Comparison of ENCODE assay signal across 7 mouse cellular contexts in the genomic region with DNA sequence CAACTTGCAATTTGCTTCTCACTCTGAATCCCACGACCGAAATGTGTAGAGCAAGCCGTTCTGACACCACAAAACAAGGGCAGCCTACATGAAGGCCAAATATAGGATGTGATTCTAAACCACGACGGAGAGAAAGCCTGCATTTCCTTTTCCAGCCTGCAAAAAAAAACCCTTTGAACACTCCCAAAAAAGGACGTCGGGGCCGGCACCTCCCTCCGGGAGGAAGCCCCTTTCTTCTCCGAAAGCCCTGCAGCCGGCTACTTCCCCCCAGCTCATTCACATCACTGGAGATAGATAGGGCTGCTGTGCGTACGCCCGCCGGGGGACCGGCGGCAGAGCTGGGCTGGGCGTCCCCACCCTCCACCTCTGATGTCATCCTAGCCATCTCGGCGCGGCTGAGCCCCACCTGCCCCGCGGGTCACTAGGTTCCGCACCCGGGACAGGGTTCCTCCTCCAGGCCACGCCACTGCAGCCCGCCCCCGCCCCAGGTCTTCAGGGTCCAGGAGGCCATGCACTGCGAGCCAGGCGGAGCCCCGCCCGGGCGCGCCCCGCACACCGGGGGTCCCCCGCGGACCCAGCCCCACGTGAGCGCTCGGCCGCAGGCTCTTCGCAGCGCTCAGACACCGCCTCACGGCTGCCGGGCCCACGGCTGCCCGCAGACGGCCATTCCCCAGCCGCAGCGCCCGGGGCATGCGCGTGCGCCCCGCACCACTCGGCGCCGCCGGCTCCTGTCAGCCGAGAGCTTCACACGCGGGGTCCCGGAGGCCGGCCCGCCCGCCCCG. TPM values are rescaled to one million over a fixed set of nuclear protein-coding genes. Genes with fewer than 3 reads are reported as not detected.
A peak's percentile ranks its signal among the peaks of the same experiment; 100 is the strongest.
DNase-seq lines count a peak whose midpoint lies in the region; ATAC-seq and TF ChIP-seq lines count a peak whose summit lies in the region.

No protein-coding gene starts in this region.

- CTCF ChIA-PET in Patski (lab: Charles Lee): interaction anchor here (0.7 to 2.7 kb wide), 8 partner anchors 10 to 134 kb away, joined by 3 to 9 read pairs (median 4); no protein-coding TSS in a partner anchor

- H3K9me3 ChIP-seq in hindbrain, embryonic 12.5 days (replicated peaks): no peaks in the 10 kb centered on the region
- peaks cover 7% of the 10 kb centered on the region for H3K9me3 ChIP-seq in megakaryocyte, embryonic 14.5 days

- H3K4me1 ChIP-seq in cerebellum, adult 2 months (ENCODE audit: control insufficient read depth, insufficient read depth, low read length): no peaks in the 10 kb centered on the region; the same call in none of the 2 replicates
- peaks cover 43% of the 10 kb centered on the region for H3K4me1 ChIP-seq in hindbrain, embryonic 12.5 days
- H3K4me1 ChIP-seq in megakaryocyte, embryonic 14.5 days: peaks cover 79% of the 10 kb centered on the region

- H3K27ac ChIP-seq in cerebellum, adult 2 months (ENCODE audit: insufficient read depth, low read length): peak overlapping the region; percentile 87
- H3K27ac ChIP-seq in hindbrain, embryonic 12.5 days: peak overlapping the region; percentile 98

- peak overlapping the region; percentile 95 for H3K9ac ChIP-seq in hindbrain, embryonic 12.5 days

- TF ChIP-seq CTCF in Patski (IDR thresholded peaks at IDR 0.05): no peak
- no peak for TF ChIP-seq CTCF in cerebellum, adult 2 months (IDR thresholded peaks at IDR 0.05; ENCODE audit: borderline replicate concordance, insufficient read depth, low read depth, low read length)

- DNase-seq in Patski (ENCODE audit: low read depth, low spot score): no peak
- peak; percentile 72 to 75 for DNase-seq in cerebellum, adult 2 months
- DNase-seq in frontal cortex, postnatal 10 days (ENCODE audit: low spot score in 2 of 2): peak; percentile 48 to 54
- peak; percentile 55 to 64 for DNase-seq in left cerebral cortex, postnatal 14 days (ENCODE audit: low spot score in 2 of 2)
- DNase-seq in right cerebral cortex, postnatal 36 days (ENCODE audit: low spot score in 2 of 2): peak; percentile 26 to 52

- POLR2A ChIA-PET in Patski (lab: Charles Lee): interaction anchor here (0.6 to 1.6 kb wide), 6 partner anchors 10 to 136 kb away, joined by 3 to 4 read pairs (median 3); a partner anchor contains a TSS

- in situ Hi-C loops in Patski (cut with MboI; ENCODE audit: low pct_unique_long_range_greater_than_20kb): no loop called here

- peak; percentile 31 for ATAC-seq in Patski
- ATAC-seq in hindbrain, embryonic 12.5 days (ENCODE audit: low FRiP score): peak; percentile 74

- TF ChIP-seq POLR2A in cerebellum, adult 2 months (IDR thresholded peaks at IDR 0.05; ENCODE audit: borderline replicate concordance, insufficient read depth, low read length): 0 out of 2 replicates have a peak, but pooled peaks have one; percentile 10

- no peaks in the 10 kb centered on the region for H3K36me3 ChIP-seq in hindbrain, embryonic 12.5 days
- peaks cover 17% of the 10 kb centered on the region for H3K36me3 ChIP-seq in megakaryocyte, embryonic 14.5 days (replicated peaks; ENCODE audit: low read length)

- peak overlapping the region; percentile 77 for H3K4me3 ChIP-seq in cerebellum, adult 2 months (replicated peaks; ENCODE audit: insufficient read depth, low read depth, low read length)
- H3K4me3 ChIP-seq in hindbrain, embryonic 12.5 days: peak overlapping the region; percentile 98
- peak overlapping the region; percentile 95 for H3K4me3 ChIP-seq in megakaryocyte, embryonic 14.5 days (replicated peaks)

- intact Hi-C loops in left cerebral cortex, postnatal 14 days (cut with DNase I): loop anchor here (5.0 to 10.0 kb wide), 2 partner anchors 36 to 53 kb away; no protein-coding TSS in a partner anchor

- under 1% methylated on average over 69 of the region's 69 CpGs for WGBS in cerebellum, adult 2 months
- WGBS in hindbrain, embryonic 12.5 days: under 1% methylated on average over 54 of the region's 69 CpGs

- H3K4me2 ChIP-seq in hindbrain, embryonic 12.5 days (replicated peaks): peak overlapping the region; percentile 58

- no peaks in the 10 kb centered on the region for H3K27me3 ChIP-seq in Patski
- H3K27me3 ChIP-seq in cerebellum, adult 2 months (ENCODE audit: control insufficient read depth, insufficient read depth, low read length): no peaks in the 10 kb centered on the region
- no peaks in the 10 kb centered on the region for H3K27me3 ChIP-seq in hindbrain, embryonic 12.5 days
- H3K27me3 ChIP-seq in megakaryocyte, embryonic 14.5 days (replicated peaks): no peaks in the 10 kb centered on the region

RNA-seq across cellular contexts. Expression of a gene that starts 0.6 kb away (rescaled TPM):
- polyA plus RNA-seq in Patski (2021): 160 TPM
- polyA plus RNA-seq in cerebellum, adult 2 months (2012; rRNA removed): 90.2 and 94.1 TPM in 2 replicates
- 226 and 233 TPM in 2 replicates for polyA plus RNA-seq in hindbrain, embryonic 12.5 days (2016; fragmentation: Nextera tagmentation; extraction: Ambion mirVana)
- total RNA-seq in left cerebral cortex, postnatal 14 days (2021): 100 to 1,000 TPM in 1 of 2 experiments, 10 to 100 TPM in 1; 97.7 to 102 TPM
- polyA plus RNA-seq in megakaryocyte, embryonic 14.5 days (2012; ENCODE audit: insufficient read depth, low replicate concordance): 132 and 208 TPM in 2 replicates
